Mouse (Mus musculus) thymus, adult 2 months (tissue): Measurements from ENCODE around the gene Xpr1.

Experiments
- CTCF ChIP-seq: fragments of 200-500 bp; IDR thresholded peaks from 2 replicates; pipeline ENCODE4 v1.5.1; 2012; ENCODE audit warnings: mild to moderate bottlenecking, control low read depth, low read length, moderate library complexity, borderline replicate concordance; ENCODE audit not compliant: control insufficient read depth, poor library complexity, insufficient read depth; ENCODE audit errors: extremely low read depth
- POLR2A ChIP-seq: fragments of 200-500 bp; IDR thresholded peaks from 2 replicates; pipeline ENCODE4 v1.6.1; 2012; ENCODE audit warnings: mild to moderate bottlenecking, low read length, control low read depth, moderate library complexity; ENCODE audit not compliant: control insufficient read depth, poor library complexity, insufficient read depth; ENCODE audit errors: extremely low read depth

GRCm38 (mm10) chr1:155439551-155439950, 22.3 kb upstream of the Xpr1 start:
- TF ChIP-seq CTCF (no peak), POLR2A (no peak)
